8 mouse cellular contexts compared by ENCODE assay signal in genomic region chr12:111693341-111694270, GRCm38 (mm10). TPM values are rescaled to one million over a fixed set of nuclear protein-coding genes. Genes with fewer than 3 reads are reported as not detected.
DNase-seq lines count a peak whose midpoint lies in the region; ATAC-seq and TF ChIP-seq lines count a peak whose summit lies in the region.

No protein-coding gene starts in this region.

- H3K9me3 ChIP-seq in lung, embryonic 15.5 days = no peaks in the 10 kb centered on the region
- H3K9me3 ChIP-seq in hindbrain, postnatal 0 days (ENCODE audit: low read length) = no peaks in the 10 kb centered on the region
- H3K9me3 ChIP-seq in limb, embryonic 12.5 days = no peaks in the 10 kb centered on the region
- H3K9me3 ChIP-seq in neural tube, embryonic 14.5 days (ENCODE audit: control insufficient read depth, low read length) = no peaks in the 10 kb centered on the region

- 44% methylated on average over 18 of the region's 18 CpGs for WGBS in lung, embryonic 15.5 days
- 13% methylated on average over 18 of the region's 18 CpGs for WGBS in hindbrain, postnatal 0 days
- WGBS in limb, embryonic 12.5 days = 46% methylated on average over 18 of the region's 18 CpGs
- WGBS in neural tube, embryonic 14.5 days = 15% methylated on average over 18 of the region's 18 CpGs

- no peaks in the 10 kb centered on the region for H3K27me3 ChIP-seq in lung, embryonic 15.5 days
- H3K27me3 ChIP-seq in hindbrain, postnatal 0 days (ENCODE audit: insufficient read depth, low read length) = no peaks in the 10 kb centered on the region
- H3K27me3 ChIP-seq in limb, embryonic 12.5 days = no peaks in the 10 kb centered on the region
- H3K27me3 ChIP-seq in neural tube, embryonic 14.5 days (ENCODE audit: control insufficient read depth, insufficient read depth, low read length) = no peaks in the 10 kb centered on the region

- peak overlapping the region; percentile 19 for H3K4me2 ChIP-seq in lung, embryonic 15.5 days
- peak overlapping the region; percentile 21 for H3K4me2 ChIP-seq in hindbrain, postnatal 0 days (ENCODE audit: low read depth, low read length)
- H3K4me2 ChIP-seq in limb, embryonic 12.5 days = 0 out of 2 replicates have a peak overlapping the region, but pooled peaks have one; percentile 0
- H3K4me2 ChIP-seq in neural tube, embryonic 14.5 days (ENCODE audit: low read depth, low read length) = peak overlapping the region; percentile 25; the same call in 1 of the 2 replicates

- H3K9ac ChIP-seq in lung, embryonic 15.5 days = no peak overlapping the region
- H3K9ac ChIP-seq in hindbrain, postnatal 0 days (replicated peaks; ENCODE audit: low read length) = peak overlapping the region; percentile 10; the same call in 1 of the 2 replicates
- H3K9ac ChIP-seq in limb, embryonic 12.5 days (replicated peaks) = no peak overlapping the region; the same call in 1 of the 2 replicates
- 0 out of 2 replicates have a peak overlapping the region, but pooled peaks have one; percentile 22 for H3K9ac ChIP-seq in neural tube, embryonic 14.5 days (replicated peaks; ENCODE audit: low read depth, low read length)

- H3K36me3 ChIP-seq in lung, embryonic 15.5 days = no peaks in the 10 kb centered on the region
- H3K36me3 ChIP-seq in hindbrain, postnatal 0 days (ENCODE audit: insufficient read depth, low read length) = no peaks in the 10 kb centered on the region
- H3K36me3 ChIP-seq in limb, embryonic 12.5 days = no peaks in the 10 kb centered on the region
- no peaks in the 10 kb centered on the region for H3K36me3 ChIP-seq in neural tube, embryonic 14.5 days (ENCODE audit: control insufficient read depth, insufficient read depth, low read length)

- H3K4me1 ChIP-seq in lung, embryonic 15.5 days = peaks cover 47% of the 10 kb centered on the region
- peaks cover 33% of the 10 kb centered on the region for H3K4me1 ChIP-seq in hindbrain, postnatal 0 days (ENCODE audit: insufficient read depth, low read length)
- peaks cover 31% of the 10 kb centered on the region for H3K4me1 ChIP-seq in limb, embryonic 12.5 days (replicated peaks)
- peaks cover 42% of the 10 kb centered on the region for H3K4me1 ChIP-seq in neural tube, embryonic 14.5 days (ENCODE audit: control insufficient read depth, insufficient read depth, low read length)

- no peak for DNase-seq in lung, postnatal 14 days
- DNase-seq in embryo, embryonic 11 days = peak; percentile 88
- DNase-seq in hindbrain, postnatal 0 days (ENCODE audit: low spot score) = peak; percentile 91
- DNase-seq in yolk sac, embryonic 10.5 days (ENCODE audit: low spot score) = no peak

- no peak overlapping the region for H3K4me3 ChIP-seq in lung, embryonic 15.5 days
- H3K4me3 ChIP-seq in hindbrain, postnatal 0 days (ENCODE audit: low read length) = no peak overlapping the region
- no peak overlapping the region for H3K4me3 ChIP-seq in limb, embryonic 12.5 days (replicated peaks)
- no peak overlapping the region for H3K4me3 ChIP-seq in neural tube, embryonic 14.5 days (ENCODE audit: low read depth, low read length)

- peak; percentile 31; the same call in 1 of the 2 replicates for ATAC-seq in lung, embryonic 15.5 days (ENCODE audit: borderline replicate concordance, extremely low read depth, low FRiP score, low TSS enrichment)
- ATAC-seq in hindbrain, postnatal 0 days = peak; percentile 85
- peak; percentile 46 for ATAC-seq in limb, embryonic 12.5 days (ENCODE audit: insufficient number of reproducible peaks, insufficient read depth, low FRiP score, low TSS enrichment, low read depth)
- ATAC-seq in neural tube, embryonic 14.5 days (ENCODE audit: low read depth) = peak; percentile 79
- no peak for ATAC-seq in granulocyte monocyte progenitor cell, adult 5-6 weeks (replicated peaks; ENCODE audit: poor library complexity, severe bottlenecking)

- peak overlapping the region; percentile 84 for H3K27ac ChIP-seq in lung, embryonic 15.5 days
- H3K27ac ChIP-seq in hindbrain, postnatal 0 days = peak overlapping the region; percentile 91
- peak overlapping the region; percentile 53; the same call in 1 of the 2 replicates for H3K27ac ChIP-seq in limb, embryonic 12.5 days
- H3K27ac ChIP-seq in neural tube, embryonic 14.5 days (ENCODE audit: low read depth, low read length) = peak overlapping the region; percentile 87

- no peak for TF ChIP-seq CTCF in hindbrain, postnatal 0 days (IDR thresholded peaks at IDR 0.05; ENCODE audit: low read depth)

RNA-seq across cellular contexts. Expression of gene Trmt61a, which starts 15.7 kb away (rescaled TPM):
- polyA plus RNA-seq in lung, embryonic 15.5 days (2015; fragmentation: Nextera tagmentation; extraction: Ambion mirVana) = 11.1 and 13.7 TPM in 2 replicates
- total RNA-seq in hindbrain, postnatal 0 days (2014; rRNA removed) = 29.7 and 32.7 TPM in 2 replicates
- 9.2 TPM in 2 replicates for polyA plus RNA-seq in hindbrain, postnatal 0 days (2015; fragmentation: Nextera tagmentation; extraction: Ambion mirVana)
- 10.4 and 11.4 TPM in 2 replicates for polyA plus RNA-seq in limb, embryonic 12.5 days (2016; fragmentation: Nextera tagmentation; extraction: Ambion mirVana)
- 4.3 and 5.0 TPM in 2 replicates for polyA plus RNA-seq in neural tube, embryonic 14.5 days (2014; fragmentation: Nextera tagmentation; extraction: Ambion mirVana)
- 18.6 and 21.9 TPM in 2 replicates for total RNA-seq in granulocyte monocyte progenitor cell, adult 5-6 weeks (2014; fragmentation: Nextera tagmentation)
- 10.0 and 10.1 TPM in 2 replicates for total RNA-seq in granulocyte monocyte progenitor cell, adult 5-6 weeks (2017)

RNA-seq across cellular contexts. Expression of gene Bag5, which starts 19.5 kb away (rescaled TPM):
- 49.4 and 52.2 TPM in 2 replicates for polyA plus RNA-seq in lung, embryonic 15.5 days (2015; fragmentation: Nextera tagmentation; extraction: Ambion mirVana)
- 21.1 and 22.7 TPM in 2 replicates for total RNA-seq in hindbrain, postnatal 0 days (2014; rRNA removed)
- 60.1 and 64.3 TPM in 2 replicates for polyA plus RNA-seq in hindbrain, postnatal 0 days (2015; fragmentation: Nextera tagmentation; extraction: Ambion mirVana)
- polyA plus RNA-seq in limb, embryonic 12.5 days (2016; fragmentation: Nextera tagmentation; extraction: Ambion mirVana) = 60.5 and 60.9 TPM in 2 replicates
- polyA plus RNA-seq in neural tube, embryonic 14.5 days (2014; fragmentation: Nextera tagmentation; extraction: Ambion mirVana) = 68.1 and 71.8 TPM in 2 replicates
- 28.0 and 32.0 TPM in 2 replicates for total RNA-seq in granulocyte monocyte progenitor cell, adult 5-6 weeks (2014; fragmentation: Nextera tagmentation)
- 33.3 and 41.2 TPM in 2 replicates for total RNA-seq in granulocyte monocyte progenitor cell, adult 5-6 weeks (2017)

RNA-seq across cellular contexts. Expression of gene Apopt1, which starts 19.5 kb away (rescaled TPM):
- polyA plus RNA-seq in lung, embryonic 15.5 days (2015; fragmentation: Nextera tagmentation; extraction: Ambion mirVana) = 43.7 and 47.9 TPM in 2 replicates
- 23.6 and 28.1 TPM in 2 replicates for total RNA-seq in hindbrain, postnatal 0 days (2014; rRNA removed)
- 60.3 and 63.9 TPM in 2 replicates for polyA plus RNA-seq in hindbrain, postnatal 0 days (2015; fragmentation: Nextera tagmentation; extraction: Ambion mirVana)
- 59.3 and 63.8 TPM in 2 replicates for polyA plus RNA-seq in limb, embryonic 12.5 days (2016; fragmentation: Nextera tagmentation; extraction: Ambion mirVana)
- polyA plus RNA-seq in neural tube, embryonic 14.5 days (2014; fragmentation: Nextera tagmentation; extraction: Ambion mirVana) = 65.7 and 69.6 TPM in 2 replicates
- total RNA-seq in granulocyte monocyte progenitor cell, adult 5-6 weeks (2014; fragmentation: Nextera tagmentation) = 49.6 and 51.3 TPM in 2 replicates
- total RNA-seq in granulocyte monocyte progenitor cell, adult 5-6 weeks (2017) = 57.2 and 60.9 TPM in 2 replicates

RNA-seq across cellular contexts. Expression of gene Ckb, which starts 21.5 kb away (rescaled TPM):
- polyA plus RNA-seq in lung, embryonic 15.5 days (2015; fragmentation: Nextera tagmentation; extraction: Ambion mirVana) = 252 and 268 TPM in 2 replicates
- 3,255 and 3,584 TPM in 2 replicates for total RNA-seq in hindbrain, postnatal 0 days (2014; rRNA removed)
- polyA plus RNA-seq in hindbrain, postnatal 0 days (2015; fragmentation: Nextera tagmentation; extraction: Ambion mirVana) = 2,405 and 2,624 TPM in 2 replicates
- polyA plus RNA-seq in limb, embryonic 12.5 days (2016; fragmentation: Nextera tagmentation; extraction: Ambion mirVana) = 102 and 112 TPM in 2 replicates
- polyA plus RNA-seq in neural tube, embryonic 14.5 days (2014; fragmentation: Nextera tagmentation; extraction: Ambion mirVana) = 1,430 and 1,628 TPM in 2 replicates
- 4.2 TPM in 1 of 2 replicates, not detected in the other for total RNA-seq in granulocyte monocyte progenitor cell, adult 5-6 weeks (2014; fragmentation: Nextera tagmentation)
- total RNA-seq in granulocyte monocyte progenitor cell, adult 5-6 weeks (2017) = 0.57 and 1.4 TPM in 2 replicates

Comparison
In these comparisons a context has a peak if more than half of its experiments do, and no peak if none do; other contexts are left out.
1. H3K9ac ChIP-seq: peak in hindbrain, postnatal 0 days (single experiment) and neural tube, embryonic 14.5 days (single experiment); none in lung, embryonic 15.5 days (single experiment) and limb, embryonic 12.5 days (single experiment).
2. DNase-seq: peak in embryo, embryonic 11 days (single experiment) and hindbrain, postnatal 0 days (single experiment); none in lung, postnatal 14 days (single experiment) and yolk sac, embryonic 10.5 days (single experiment).
3. Peak in every context shown above with its lines, with median percentiles within 50 percentile points of each other: H3K27ac ChIP-seq and H3K4me2 ChIP-seq.